Mouse (Mus musculus) embryo, embryonic 10.5 days (tissue): ENCODE measurements around the gene Dscaml1.

ENCODE experiments used
- DNase-seq: peaks from one replicate; pipeline ENCODE4 v3.0.0-alpha.2; 2015; ENCODE audit warnings: low spot score

Dscaml1 gene

GRCm38 (mm10) chr9:45507482-45507881 lies 81.1 kb downstream of the Dscaml1 start:
- no peak for DNase-seq

GRCm38 (mm10) chr9:45510806-45511546 lies 84.5 kb downstream of the Dscaml1 start:
- DNase-seq: no peak

- DNase-seq: no peak
Observed at GRCm38 (mm10) chr9:45517993-45518705, 91.7 kb downstream of the Dscaml1 start.

GRCm38 (mm10) chr9:45519841-45520240 lies 93.4 kb downstream of the Dscaml1 start:
- no peak for DNase-seq

GRCm38 (mm10) chr9:45522866-45523265 lies 96.4 kb downstream of the Dscaml1 start:
- no peak for DNase-seq

GRCm38 (mm10) chr9:45524505-45524904 lies 98.1 kb downstream of the Dscaml1 start:
- no peak for DNase-seq

GRCm38 (mm10) chr9:45533253-45533652 lies 106.8 kb downstream of the Dscaml1 start:
- no peak for DNase-seq

GRCm38 (mm10) chr9:45534472-45534988 lies 108.1 kb downstream of the Dscaml1 start:
- DNase-seq: no peak

GRCm38 (mm10) chr9:45537649-45538048 lies 111.2 kb downstream of the Dscaml1 start:
- DNase-seq: no peak

- no peak for DNase-seq
Observed at GRCm38 (mm10) chr9:45539265-45540044, 113.0 kb downstream of the Dscaml1 start.

GRCm38 (mm10) chr9:45546024-45546638 lies 119.7 kb downstream of the Dscaml1 start:
- peak; percentile 42 for DNase-seq

- DNase-seq: no peak
Observed at GRCm38 (mm10) chr9:45546902-45547578, 120.6 kb downstream of the Dscaml1 start.

- no peak for DNase-seq
Observed at GRCm38 (mm10) chr9:45549796-45550195, 123.4 kb downstream of the Dscaml1 start.

GRCm38 (mm10) chr9:45550210-45550609 lies 123.8 kb downstream of the Dscaml1 start:
- no peak for DNase-seq

- no peak for DNase-seq
Observed at GRCm38 (mm10) chr9:45550662-45551061, 124.2 kb downstream of the Dscaml1 start.

GRCm38 (mm10) chr9:45555036-45555826 lies 128.8 kb downstream of the Dscaml1 start:
- peak; percentile 72 for DNase-seq

- DNase-seq: no peak
Observed at GRCm38 (mm10) chr9:45556882-45557281, 130.5 kb downstream of the Dscaml1 start.

GRCm38 (mm10) chr9:45560987-45561386 lies 134.6 kb downstream of the Dscaml1 start:
- no peak for DNase-seq

GRCm38 (mm10) chr9:45566843-45567578 lies 140.6 kb downstream of the Dscaml1 start:
- DNase-seq: no peak

- DNase-seq: no peak
Observed at GRCm38 (mm10) chr9:45569680-45570079, 143.3 kb downstream of the Dscaml1 start.
